Mouse (Mus musculus) stomach, postnatal 0 days (tissue): ENCODE measurements at regions not wholly inside any gene's neighbourhood (a gene's known extent, or its start where the extent isn't known, plus 50 kb on each side); places are given as distances from the start of the nearest gene placed in this dataset.

ENCODE experiments used
- ATAC-seq: fragments of 200-750 bp; cut with Nextera tagmentation; 2 replicates; pipeline ENCODE4 v1.8.0; 2017; ENCODE audit not compliant: low FRiP score, low TSS enrichment
- DNase-seq: peaks from one replicate; pipeline ENCODE4 v3.0.0-alpha.2; 2016; ENCODE audit warnings: low spot score
- H3K27ac ChIP-seq: fragments of 300-500 bp; sonication (generic); replicated peaks from 2 replicates; pipeline ENCODE4 v1.5.1; 2014; ENCODE audit warnings: mild to moderate bottlenecking, control low read depth
- H3K27me3 ChIP-seq: fragments of 300-500 bp; sonication (generic); 2 replicates; pipeline ENCODE4 v1.6.1; 2014; ENCODE audit warnings: low read length; ENCODE audit not compliant: control insufficient read depth, insufficient read depth
- H3K36me3 ChIP-seq: fragments of 300-500 bp; sonication (generic); 2 replicates; pipeline ENCODE4 v1.6.1; 2014; ENCODE audit warnings: low read length, mixed read lengths; ENCODE audit not compliant: control insufficient read depth, insufficient read depth
- H3K4me1 ChIP-seq: fragments of 300-500 bp; sonication (generic); replicated peaks from 2 replicates; pipeline ENCODE4 v1.6.1; 2014; ENCODE audit warnings: antibody characterized with exemption; ENCODE audit not compliant: control insufficient read depth, insufficient read depth
- H3K4me2 ChIP-seq: fragments of 300-500 bp; sonication (generic); replicated peaks from 2 replicates; pipeline ENCODE4 v1.6.1; 2014; ENCODE audit warnings: low read depth, mild to moderate bottlenecking, control low read depth, moderate library complexity
- H3K4me3 ChIP-seq: fragments of 300-500 bp; sonication (generic); 2 replicates; pipeline ENCODE4 v1.5.1; 2014; ENCODE audit warnings: low read depth, low read length, control low read depth
- H3K9ac ChIP-seq: fragments of 300-500 bp; sonication (generic); 2 replicates; pipeline ENCODE4 v1.6.1; 2014; ENCODE audit warnings: mild to moderate bottlenecking, low read length, control low read depth, mixed read lengths
- H3K9me3 ChIP-seq: fragments of 300-500 bp; sonication (generic); 2 replicates; pipeline ENCODE4 v1.6.1; 2016; ENCODE audit warnings: low read length; ENCODE audit not compliant: control insufficient read depth
- CTCF ChIP-seq: IDR thresholded peaks from 2 replicates; pipeline ENCODE4 v1.5.1; 2016; ENCODE audit warnings: antibody characterized with exemption, low read depth, mild to moderate bottlenecking, moderate library complexity
- EP300 ChIP-seq: optimal IDR thresholded peaks from 2 replicates; pipeline ENCODE3; 2016; ENCODE audit warnings: antibody characterized with exemption
- WGBS: fragments of 180-500 bp; shearing (Covaris S2); extraction: QIAGEN DNeasy Blood & Tissue Kit; methylation state at CpG from one replicate; pipeline ENCODE4 v1.1.7; 2014; 5-methylcytosine and 5-hydroxymethylcytosine counted together

DNA sequence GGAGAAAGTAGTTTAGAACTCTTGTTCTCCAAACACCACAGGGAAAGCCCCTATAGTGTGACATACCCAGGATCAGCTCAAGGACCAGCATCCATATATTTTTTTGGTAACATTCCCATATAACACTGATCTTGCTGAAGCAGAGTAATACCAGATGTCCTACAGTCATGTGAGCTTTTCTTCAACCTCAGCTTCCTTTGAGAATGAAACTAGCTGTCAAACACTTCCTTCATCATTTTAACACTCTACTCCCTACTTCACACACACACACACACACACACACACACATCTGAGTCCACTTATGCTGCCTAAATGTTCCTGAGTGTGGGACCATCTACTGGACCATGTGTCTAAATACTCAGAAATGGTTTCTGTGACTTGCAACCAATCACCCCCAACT lies 209.5 kb upstream of the Spaca1 start:
- ATAC-seq (no peak), DNase-seq (no peak)
- no peak overlapping the region for H3K9ac ChIP-seq
- no peak overlapping the region for H3K27ac ChIP-seq
- no peaks in the 10 kb centered on the region for H3K9me3 ChIP-seq
- no peaks in the 10 kb centered on the region for H3K4me1 ChIP-seq
- H3K27me3 ChIP-seq: no peaks in the 10 kb centered on the region
- TF ChIP-seq CTCF (no peak), EP300 (no peak)
- H3K4me2 ChIP-seq: no peak overlapping the region
- H3K4me3 ChIP-seq: no peak overlapping the region
- no peaks in the 10 kb centered on the region for H3K36me3 ChIP-seq

DNA sequence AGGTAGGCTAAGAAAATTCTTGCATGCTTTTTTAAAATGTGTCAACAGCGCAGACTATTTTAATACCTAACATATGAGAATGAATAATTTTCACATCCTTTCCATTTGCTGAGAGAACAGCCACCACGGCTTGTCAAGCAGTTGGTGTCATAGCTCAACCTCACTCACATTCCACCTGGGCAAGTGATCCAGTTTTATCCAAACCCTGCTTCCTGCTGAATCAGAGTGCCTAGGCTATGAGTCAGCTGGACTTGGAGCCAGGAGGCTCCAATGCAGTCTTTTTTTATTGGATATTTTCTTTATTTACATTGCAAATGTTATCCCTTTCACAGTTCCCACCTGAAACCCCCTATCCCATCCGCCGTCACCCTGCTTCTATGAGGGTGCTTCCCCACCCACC lies 210.5 kb upstream of the Spaca1 start:
- no peaks in the 10 kb centered on the region for H3K4me1 ChIP-seq
- H3K4me2 ChIP-seq: no peak overlapping the region
- no peak overlapping the region for H3K9ac ChIP-seq
- H3K4me3 ChIP-seq: no peak overlapping the region
- no peaks in the 10 kb centered on the region for H3K9me3 ChIP-seq
- DNase-seq: no peak
- TF ChIP-seq CTCF: no peak
- no peak for TF ChIP-seq EP300
- no peak for ATAC-seq
- H3K27me3 ChIP-seq: no peaks in the 10 kb centered on the region
- no peaks in the 10 kb centered on the region for H3K36me3 ChIP-seq
- no peak overlapping the region for H3K27ac ChIP-seq
- WGBS: 86% methylated on average over 4 of the region's 4 CpGs

DNA sequence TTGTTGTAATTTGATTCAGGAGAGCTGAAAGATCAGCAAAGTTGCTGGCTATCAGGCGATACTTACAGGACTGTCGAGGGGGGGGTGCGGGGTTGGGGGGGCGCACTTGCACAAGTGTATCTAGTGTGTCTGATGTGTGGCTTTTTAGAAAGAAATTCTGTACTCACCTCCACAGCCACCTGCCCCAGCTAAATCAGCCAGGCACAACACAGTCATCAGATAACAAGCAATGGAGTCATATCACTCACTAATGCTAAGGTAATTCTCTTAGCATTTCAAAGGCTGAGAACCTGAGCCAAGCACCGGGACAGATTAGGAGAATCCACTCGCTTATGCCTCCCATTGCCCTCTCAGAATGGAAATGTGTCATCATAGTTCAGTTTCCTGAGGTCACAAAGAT lies 211.8 kb upstream of the Spaca1 start:
- WGBS: 69% methylated on average over 6 of the region's 6 CpGs
- ATAC-seq: no peak

DNA sequence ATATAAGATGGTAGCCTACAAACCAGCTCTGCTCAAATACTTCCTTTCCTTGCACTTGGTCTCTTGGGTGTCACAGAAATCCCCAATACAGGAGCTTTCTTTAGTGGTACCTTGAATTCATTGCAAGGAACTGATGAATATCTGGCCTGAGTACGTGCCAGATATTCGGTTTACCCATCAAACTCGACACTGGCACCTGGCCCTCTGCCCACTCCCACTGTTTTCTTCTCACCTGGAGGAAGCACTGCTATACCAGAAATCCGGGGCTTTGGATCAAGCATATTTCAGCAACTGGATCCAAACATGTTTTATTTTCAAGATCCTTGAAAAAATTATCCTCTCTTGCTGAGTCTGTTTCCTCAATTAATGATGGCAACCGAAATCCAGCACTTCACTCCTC lies 214.4 kb upstream of the Spaca1 start:
- no peaks in the 10 kb centered on the region for H3K9me3 ChIP-seq
- ATAC-seq (no peak), DNase-seq (no peak)
- WGBS: 87% methylated on average over 5 of the region's 5 CpGs
- no peak overlapping the region for H3K4me2 ChIP-seq
- no peak overlapping the region for H3K27ac ChIP-seq
- H3K4me3 ChIP-seq: no peak overlapping the region
- no peaks in the 10 kb centered on the region for H3K36me3 ChIP-seq
- H3K9ac ChIP-seq: no peak overlapping the region
- no peak for TF ChIP-seq CTCF
- TF ChIP-seq EP300: no peak
- no peaks in the 10 kb centered on the region for H3K4me1 ChIP-seq
- H3K27me3 ChIP-seq: no peaks in the 10 kb centered on the region

More for the DNA sequence above, 211.8 kb upstream of the Spaca1 start:
- TF ChIP-seq CTCF: no peak
- TF ChIP-seq EP300: no peak
- H3K9me3 ChIP-seq: no peaks in the 10 kb centered on the region
- no peak overlapping the region for H3K4me3 ChIP-seq
- no peaks in the 10 kb centered on the region for H3K27me3 ChIP-seq
- no peaks in the 10 kb centered on the region for H3K36me3 ChIP-seq
- H3K9ac ChIP-seq: no peak overlapping the region
- no peak for DNase-seq
- no peaks in the 10 kb centered on the region for H3K4me1 ChIP-seq
- no peak overlapping the region for H3K4me2 ChIP-seq
- H3K27ac ChIP-seq: no peak overlapping the region

DNA sequence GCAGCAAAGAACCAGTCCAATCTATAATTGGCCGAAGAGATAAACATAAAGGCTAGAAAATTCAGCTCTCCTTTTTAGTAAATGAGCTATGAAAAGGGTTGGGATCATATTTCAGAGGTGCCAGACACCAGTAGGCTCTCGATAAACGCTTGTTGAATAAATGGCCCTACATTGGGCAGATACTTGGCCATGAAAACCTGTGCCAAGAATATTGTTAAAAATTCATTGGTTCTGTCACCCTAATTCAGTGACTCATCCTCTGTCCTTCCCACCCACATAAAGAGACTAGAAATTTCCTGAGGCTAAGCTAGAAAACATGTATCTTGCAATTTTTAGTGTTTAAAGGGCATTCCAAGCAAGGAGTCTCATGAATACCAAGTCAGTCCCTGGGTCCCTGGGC lies 224.3 kb upstream of the Spaca1 start:
- Histone ChIP-seq H3K27me3 (no peaks in the 10 kb centered on the region), H3K27ac (no peak overlapping the region), H3K4me2 (no peak overlapping the region), H3K4me1 (no peaks in the 10 kb centered on the region), H3K9me3 (no peaks in the 10 kb centered on the region), H3K9ac (no peak overlapping the region), H3K36me3 (no peaks in the 10 kb centered on the region), H3K4me3 (no peak overlapping the region)
- ATAC-seq: no peak
- DNase-seq: no peak
- TF ChIP-seq EP300 (no peak), CTCF (no peak)
- 44% methylated on average over 3 of the region's 3 CpGs for WGBS

DNA sequence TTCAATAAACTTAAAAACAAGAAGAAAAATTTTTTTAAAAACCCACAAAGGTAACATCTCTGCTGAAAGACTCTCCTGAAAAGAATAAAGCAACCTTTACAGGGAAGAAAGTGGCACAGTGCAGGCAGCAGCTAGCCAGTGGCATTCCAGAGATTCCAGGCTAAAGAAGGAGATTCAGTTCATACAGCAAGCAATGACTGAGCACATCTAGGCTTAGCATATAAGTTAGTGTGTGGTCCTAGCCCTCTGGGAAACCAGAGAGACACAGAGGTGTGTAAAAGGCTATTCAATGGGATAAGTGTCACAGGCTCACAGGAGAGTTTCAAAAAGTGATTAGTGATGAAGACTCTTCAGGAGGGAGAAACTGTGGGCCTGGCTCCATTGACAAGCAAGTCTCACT lies 225.4 kb upstream of the Spaca1 start:
- Histone ChIP-seq H3K36me3 (no peaks in the 10 kb centered on the region), H3K9me3 (no peaks in the 10 kb centered on the region), H3K27ac (no peak overlapping the region), H3K4me2 (no peak overlapping the region), H3K4me3 (no peak overlapping the region), H3K4me1 (no peaks in the 10 kb centered on the region), H3K27me3 (no peaks in the 10 kb centered on the region), H3K9ac (no peak overlapping the region)
- TF ChIP-seq EP300 (no peak), CTCF (no peak)
- DNase-seq (no peak), ATAC-seq (no peak)
